Mouse (Mus musculus): ENCODE results near the gene Aprt.

- TF ChIP-seq CTCF (IDR thresholded peaks at IDR 0.05; ENCODE audit: borderline replicate concordance, extremely low read depth, insufficient read depth, insufficient read length): no peak
- TF ChIP-seq POLR2A (IDR thresholded peaks at IDR 0.05; ENCODE audit: borderline replicate concordance, extremely low read depth, insufficient read depth, insufficient read length, poor library complexity, severe bottlenecking): peak; percentile 62; the same call in 1 of the 2 replicates
These were observed 9.2 kb downstream of the Aprt start, which contains the start of gene Cdt1 for GRCm38 (mm10) chr8:122567361-122568108.

All from brain, embryonic 14.5 days (tissue).